Mouse (Mus musculus) stomach, postnatal 0 days (tissue): ENCODE measurements at regions not wholly inside any gene's neighbourhood (a gene's known extent, or its start where the extent isn't known, plus 50 kb on each side); places are given as distances from the start of the nearest gene placed in this dataset.

Source experiments
- ATAC-seq: fragments of 200-750 bp; cut with Nextera tagmentation; 2 replicates; pipeline ENCODE4 v1.8.0; 2017; ENCODE audit not compliant: low FRiP score, low TSS enrichment
- DNase-seq: peaks from one replicate; pipeline ENCODE4 v3.0.0-alpha.2; 2016; ENCODE audit warnings: low spot score
- H3K27ac ChIP-seq: fragments of 300-500 bp; sonication (generic); replicated peaks from 2 replicates; pipeline ENCODE4 v1.5.1; 2014; ENCODE audit warnings: mild to moderate bottlenecking, control low read depth
- H3K27me3 ChIP-seq: fragments of 300-500 bp; sonication (generic); 2 replicates; pipeline ENCODE4 v1.6.1; 2014; ENCODE audit warnings: low read length; ENCODE audit not compliant: control insufficient read depth, insufficient read depth
- H3K36me3 ChIP-seq: fragments of 300-500 bp; sonication (generic); 2 replicates; pipeline ENCODE4 v1.6.1; 2014; ENCODE audit warnings: low read length, mixed read lengths; ENCODE audit not compliant: control insufficient read depth, insufficient read depth
- H3K4me1 ChIP-seq: fragments of 300-500 bp; sonication (generic); replicated peaks from 2 replicates; pipeline ENCODE4 v1.6.1; 2014; ENCODE audit warnings: antibody characterized with exemption; ENCODE audit not compliant: control insufficient read depth, insufficient read depth
- H3K4me2 ChIP-seq: fragments of 300-500 bp; sonication (generic); replicated peaks from 2 replicates; pipeline ENCODE4 v1.6.1; 2014; ENCODE audit warnings: low read depth, mild to moderate bottlenecking, control low read depth, moderate library complexity
- H3K4me3 ChIP-seq: fragments of 300-500 bp; sonication (generic); 2 replicates; pipeline ENCODE4 v1.5.1; 2014; ENCODE audit warnings: low read depth, low read length, control low read depth
- H3K9ac ChIP-seq: fragments of 300-500 bp; sonication (generic); 2 replicates; pipeline ENCODE4 v1.6.1; 2014; ENCODE audit warnings: mild to moderate bottlenecking, low read length, control low read depth, mixed read lengths
- H3K9me3 ChIP-seq: fragments of 300-500 bp; sonication (generic); 2 replicates; pipeline ENCODE4 v1.6.1; 2016; ENCODE audit warnings: low read length; ENCODE audit not compliant: control insufficient read depth
- CTCF ChIP-seq: IDR thresholded peaks from 2 replicates; pipeline ENCODE4 v1.5.1; 2016; ENCODE audit warnings: antibody characterized with exemption, low read depth, mild to moderate bottlenecking, moderate library complexity
- EP300 ChIP-seq: optimal IDR thresholded peaks from 2 replicates; pipeline ENCODE3; 2016; ENCODE audit warnings: antibody characterized with exemption
- WGBS: fragments of 180-500 bp; shearing (Covaris S2); extraction: QIAGEN DNeasy Blood & Tissue Kit; methylation state at CpG from one replicate; pipeline ENCODE4 v1.1.7; 2014; 5-methylcytosine and 5-hydroxymethylcytosine counted together

- WGBS: 71% methylated on average over 3 of the region's 3 CpGs
- no peaks in the 10 kb centered on the region for H3K9me3 ChIP-seq
- no peak overlapping the region for H3K9ac ChIP-seq
- no peak overlapping the region for H3K27ac ChIP-seq
- H3K4me2 ChIP-seq: no peak overlapping the region
- no peak for ATAC-seq
- no peaks in the 10 kb centered on the region for H3K27me3 ChIP-seq
- H3K36me3 ChIP-seq: no peaks in the 10 kb centered on the region
- H3K4me1 ChIP-seq: no peaks in the 10 kb centered on the region
- no peak overlapping the region for H3K4me3 ChIP-seq
- no peak for DNase-seq
- TF ChIP-seq EP300 (no peak), CTCF (no peak)
These were observed 76.9 kb downstream of the Ubiad1 start for GRCm38 (mm10) chr4:148367671-148368070.

- Histone ChIP-seq H3K9ac (no peak overlapping the region), H3K27ac (no peak overlapping the region), H3K4me1 (no peaks in the 10 kb centered on the region), H3K9me3 (no peaks in the 10 kb centered on the region), H3K4me3 (no peak overlapping the region), H3K27me3 (no peaks in the 10 kb centered on the region), H3K4me2 (no peak overlapping the region), H3K36me3 (no peaks in the 10 kb centered on the region)
- no peak for ATAC-seq
- no peak for TF ChIP-seq EP300
- TF ChIP-seq CTCF: no peak
- WGBS: 49% methylated on average over 4 of the region's 4 CpGs
- no peak for DNase-seq
These were observed 78.0 kb upstream of the Disp3 start for GRCm38 (mm10) chr4:148365804-148366203.

DNA sequence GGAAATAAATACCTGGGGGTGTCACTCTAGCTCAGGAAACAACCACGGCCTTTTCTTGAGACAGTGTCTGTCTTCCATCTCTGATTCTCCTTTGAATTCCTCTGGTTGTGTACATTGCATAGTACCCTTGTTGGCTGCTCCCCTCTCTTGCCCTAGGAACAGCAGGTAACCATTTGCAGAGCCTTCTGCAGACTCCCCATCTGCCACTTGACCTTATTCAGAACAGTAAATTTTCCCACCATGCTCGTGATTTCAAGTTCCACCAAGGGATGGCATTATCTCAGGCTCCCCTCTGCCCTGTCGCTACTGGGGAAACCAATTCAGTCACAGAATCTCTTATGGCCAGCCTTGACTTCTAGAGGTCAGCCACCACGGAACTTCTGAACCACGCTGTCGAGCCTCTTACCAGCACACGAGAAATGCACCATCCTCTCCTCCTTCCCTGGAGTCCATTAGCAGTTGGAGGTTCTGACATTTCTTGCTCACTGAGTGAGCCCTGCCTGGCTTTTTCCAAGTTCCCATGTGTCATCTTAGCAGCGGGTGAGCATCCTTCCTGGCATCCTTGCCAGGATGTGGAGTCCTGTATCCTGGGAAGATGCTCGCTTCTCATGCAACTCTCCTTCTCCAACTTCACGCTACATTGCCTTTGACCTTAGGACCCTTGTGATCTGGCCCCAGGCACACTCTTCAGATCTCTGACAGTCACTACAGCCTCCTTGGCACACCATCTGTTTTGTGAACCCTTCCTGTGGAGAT is 75.8 kb upstream of the Disp3 start:
- H3K27me3 ChIP-seq: no peaks in the 10 kb centered on the region
- TF ChIP-seq CTCF (no peak), EP300 (no peak)
- H3K4me1 ChIP-seq: no peaks in the 10 kb centered on the region
- ATAC-seq (no peak), DNase-seq (no peak)
- WGBS: 83% methylated on average over 10 of the region's 10 CpGs
- no peaks in the 10 kb centered on the region for H3K9me3 ChIP-seq
- no peaks in the 10 kb centered on the region for H3K36me3 ChIP-seq
- no peak overlapping the region for H3K9ac ChIP-seq
- H3K4me2 ChIP-seq: no peak overlapping the region
- H3K4me3 ChIP-seq: no peak overlapping the region
- H3K27ac ChIP-seq: no peak overlapping the region

- Histone ChIP-seq H3K4me3 (no peak overlapping the region), H3K27me3 (no peaks in the 10 kb centered on the region), H3K9me3 (no peaks in the 10 kb centered on the region), H3K36me3 (no peaks in the 10 kb centered on the region), H3K27ac (no peak overlapping the region), H3K4me1 (no peaks in the 10 kb centered on the region), H3K4me2 (no peak overlapping the region), H3K9ac (no peak overlapping the region)
- TF ChIP-seq CTCF (no peak), EP300 (no peak)
- ATAC-seq (no peak), DNase-seq (no peak)
- 80% methylated on average over 9 of the region's 9 CpGs for WGBS
These were observed 73.2 kb upstream of the Disp3 start for GRCm38 (mm10) chr4:148360931-148361330.

GRCm38 (mm10) chr4:148358336-148358735 is 70.6 kb upstream of the Disp3 start:
- H3K9me3 ChIP-seq: no peaks in the 10 kb centered on the region
- ATAC-seq: no peak
- no peaks in the 10 kb centered on the region for H3K27me3 ChIP-seq
- no peak for DNase-seq
- no peaks in the 10 kb centered on the region for H3K36me3 ChIP-seq
- H3K4me3 ChIP-seq: no peak overlapping the region
- no peak overlapping the region for H3K4me2 ChIP-seq
- no peak overlapping the region for H3K27ac ChIP-seq
- WGBS: 42% methylated on average over 4 of the region's 4 CpGs
- TF ChIP-seq CTCF: no peak
- TF ChIP-seq EP300: no peak
- H3K9ac ChIP-seq: no peak overlapping the region
- H3K4me1 ChIP-seq: no peaks in the 10 kb centered on the region

GRCm38 (mm10) chr4:148357221-148357621 is 69.5 kb upstream of the Disp3 start:
- Histone ChIP-seq H3K4me1 (no peaks in the 10 kb centered on the region), H3K27ac (no peak overlapping the region), H3K27me3 (no peaks in the 10 kb centered on the region), H3K4me2 (no peak overlapping the region), H3K4me3 (no peak overlapping the region), H3K9me3 (no peaks in the 10 kb centered on the region), H3K9ac (no peak overlapping the region), H3K36me3 (no peaks in the 10 kb centered on the region)
- no peak for ATAC-seq
- DNase-seq: no peak
- WGBS: 88% methylated on average over 10 of the region's 10 CpGs
- TF ChIP-seq CTCF (no peak), EP300 (no peak)
